12 mouse cellular contexts compared by ENCODE assay signal in the genomic region with DNA sequence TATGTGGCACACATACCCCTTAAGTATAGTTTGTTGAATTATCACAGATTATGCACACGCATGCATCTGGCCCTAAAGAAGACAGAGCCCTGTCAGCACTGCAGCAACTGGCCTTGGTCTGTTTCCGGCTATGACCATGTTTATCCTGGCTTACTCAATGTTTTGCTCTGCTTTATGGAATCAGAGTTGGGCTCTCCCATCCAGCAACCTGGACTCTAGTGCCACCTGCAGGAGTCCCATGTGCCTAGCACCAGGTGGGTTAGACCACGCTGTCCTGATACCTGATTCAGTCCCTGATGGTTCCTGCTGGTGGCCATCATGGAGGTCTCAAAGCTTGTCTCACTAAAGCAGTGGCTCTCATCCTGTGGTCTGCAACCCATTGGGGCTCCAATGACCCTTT.
DNase-seq lines count a peak whose midpoint lies in the region; ATAC-seq and TF ChIP-seq lines count a peak whose summit lies in the region.
"Had no signal": no experiment of that assay in that cellular context is flagged by ENCODE, and none has a peak within 500 bp of the region (broad histone marks: within the 10 kb centered on the region; RNA-seq: fewer than 3 reads in every experiment).

No protein-coding gene starts in this region.

- 52% methylated on average over 3 of the region's 3 CpGs for WGBS in heart, postnatal 0 days
- WGBS in spleen, adult 2 months: 76% methylated on average over 3 of the region's 3 CpGs

- TF ChIP-seq POLR2A in spleen, adult 2 months (IDR thresholded peaks at IDR 0.05; ENCODE audit: low read depth, low read length): no peak

- TF ChIP-seq EP300 in heart, postnatal 0 days (IDR thresholded peaks at IDR 0.05; ENCODE audit: low read depth): no peak

- no peak overlapping the region for H3K9ac ChIP-seq in heart, postnatal 0 days (replicated peaks; ENCODE audit: low read depth, low read length)
- H3K9ac ChIP-seq: neural tube, embryonic 15.5 days had no signal

- TF ChIP-seq CTCF in heart, postnatal 0 days (IDR thresholded peaks at IDR 0.05; ENCODE audit: low read depth): peak; percentile 25
- TF ChIP-seq CTCF in spleen, adult 2 months (IDR thresholded peaks at IDR 0.05; ENCODE audit: extremely low read depth, insufficient read depth, insufficient read length, insufficient replicate concordance): peak; percentile 36; the same call in 1 of the 2 replicates
- peak; percentile 84 for TF ChIP-seq CTCF in Patski (IDR thresholded peaks at IDR 0.05)

- no peak overlapping the region for H3K4me3 ChIP-seq in heart, postnatal 0 days (ENCODE audit: low read depth, low read length)
- H3K4me3 ChIP-seq in spleen, adult 2 months (ENCODE audit: extremely low read depth, insufficient read depth, insufficient read length): no peak overlapping the region
- H3K4me3 ChIP-seq: midbrain, embryonic 10.5 days; neural tube, embryonic 15.5 days had no signal

- H3K4me2 ChIP-seq in heart, postnatal 0 days (ENCODE audit: low read depth, low read length): no peak overlapping the region
- H3K4me2 ChIP-seq: neural tube, embryonic 15.5 days had no signal

- no peak overlapping the region for H3K27ac ChIP-seq in heart, postnatal 0 days (ENCODE audit: low read depth)
- no peak overlapping the region for H3K27ac ChIP-seq in spleen, adult 2 months (ENCODE audit: insufficient read depth, low read length)
- H3K27ac ChIP-seq: midbrain, embryonic 10.5 days; neural tube, embryonic 15.5 days had no signal

- H3K4me1 ChIP-seq in heart, postnatal 0 days (ENCODE audit: control insufficient read depth, insufficient read depth): no peaks in the 10 kb centered on the region; the same call in 1 of the 2 replicates
- no peaks in the 10 kb centered on the region for H3K4me1 ChIP-seq in spleen, adult 2 months (ENCODE audit: control insufficient read depth, insufficient read depth, insufficient read length)
- H3K4me1 ChIP-seq: midbrain, embryonic 10.5 days; neural tube, embryonic 15.5 days had no signal

- no peak for ATAC-seq in heart, postnatal 0 days (ENCODE audit: insufficient read depth, low read depth)
- peak; percentile 76 for ATAC-seq in Patski
- ATAC-seq: hindbrain, embryonic 16.5 days had no signal

- CTCF ChIA-PET in Patski (lab: Charles Lee): interaction anchor here (1.4 kb wide), 1 partner anchor 11 kb away, joined by 5 read pairs; no protein-coding TSS in a partner anchor

- H3K27me3 ChIP-seq in heart, postnatal 0 days (ENCODE audit: control insufficient read depth, insufficient read depth, low read length): no peaks in the 10 kb centered on the region
- no peaks in the 10 kb centered on the region for H3K27me3 ChIP-seq in spleen, adult 2 months (ENCODE audit: control insufficient read depth, insufficient read depth, low read length)
- no peaks in the 10 kb centered on the region for H3K27me3 ChIP-seq in Patski
- H3K27me3 ChIP-seq: neural tube, embryonic 15.5 days had no signal

- H3K9me3 ChIP-seq in heart, postnatal 0 days (replicated peaks; ENCODE audit: control insufficient read depth, low read length): no peaks in the 10 kb centered on the region; the same call in 1 of the 2 replicates
- H3K9me3 ChIP-seq: neural tube, embryonic 15.5 days had no signal

- H3K36me3 ChIP-seq in heart, postnatal 0 days (replicated peaks; ENCODE audit: control insufficient read depth, insufficient read depth, low read length): no peaks in the 10 kb centered on the region
- no peaks in the 10 kb centered on the region for H3K36me3 ChIP-seq in spleen, adult 2 months (ENCODE audit: control insufficient read depth, insufficient read depth, low read length)
- H3K36me3 ChIP-seq: midbrain, embryonic 10.5 days; neural tube, embryonic 15.5 days had no signal

- POLR2A ChIA-PET in Patski (lab: Charles Lee): no interaction called here

- DNase-seq in heart, postnatal 0 days (ENCODE audit: low spot score): no peak
- no peak for DNase-seq in heart, adult 18-20 months
- DNase-seq in spleen, adult 2 months (ENCODE audit: low read depth in 1 of 2, low spot score in 2 of 2): no peak
- DNase-seq in spleen, postnatal 36 days (ENCODE audit: low spot score in 2 of 2): no peak
- no peak for DNase-seq in Patski (ENCODE audit: low read depth, low spot score)
- DNase-seq in lung, postnatal 14 days: peak; percentile 26
- no peak for DNase-seq in frontal cortex, postnatal 25 days (ENCODE audit: low spot score in 2 of 2)
- DNase-seq in layer of hippocampus, postnatal 10 days (ENCODE audit: low spot score in 2 of 2): no peak
- DNase-seq: gastrocnemius, postnatal 36 days had no signal

- in situ Hi-C loops in Patski (cut with MboI; ENCODE audit: low pct_unique_long_range_greater_than_20kb): no loop called here

Comparison
In these comparisons a context has a peak if more than half of its experiments do, and no peak if none do; other contexts are left out.
1. CTCF ChIP-seq: peak in every context shown above with its lines; median percentile 84 in Patski; 36 in spleen, adult 2 months; 25 in heart, postnatal 0 days.